Mouse (Mus musculus) layer of hippocampus, adult 18-20 months (tissue): ENCODE measurements around the gene Vmn2r83. TPM values are rescaled to one million over a fixed set of nuclear protein-coding genes. Genes with fewer than 3 reads are reported as not detected.
"Not testable (repeated sequence)": the region's sequence is repeated elsewhere in the genome, so short reads cannot be mapped to it uniquely, and the experiment has no call there.

ENCODE experiments used
- DNase-seq, 2 experiments: peaks; one replicate each; pipeline ENCODE4 v3.0.0; 2022; ENCODE audit warnings: low spot score in 2 of 2
- long read RNA-seq: library from polyadenylated mRNA; stranded (forward); transcript quantifications from one replicate; pipeline ENCODE4 v2.0.0, GENCODE M21; 2021
- total RNA-seq, 2 experiments: library from RNA; stranded (reverse); gene quantifications; 2 replicates each; pipeline ENCODE4 v1.2.3; 2021

Vmn2r83 gene
- not detected for total RNA-seq
- long read RNA-seq: 0 reads

DNA sequence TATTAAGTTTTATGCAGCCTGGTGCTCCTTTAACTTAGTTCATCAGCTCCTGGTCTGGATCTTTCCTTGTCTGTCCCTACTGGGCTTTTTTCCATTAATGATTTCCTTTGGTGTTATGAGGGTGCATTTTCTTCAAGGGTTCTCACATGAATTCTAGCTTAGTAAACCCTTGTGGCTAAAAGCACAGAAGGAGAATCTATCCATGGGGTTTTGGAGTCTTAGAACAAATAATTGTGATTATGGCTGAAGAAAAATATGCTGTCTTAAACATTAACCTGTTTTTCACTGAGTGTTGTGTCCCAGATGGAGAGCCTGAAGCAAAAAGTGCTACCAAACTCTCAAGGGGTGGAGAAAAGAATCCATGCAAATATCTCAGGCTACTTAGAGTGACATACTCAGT lies at the start of gene Vmn2r83:
TSS of gene Vmn2r83 (plus strand) at position 301 of the 400 bp plus-strand sequence.
- DNase-seq: no peak

GRCm38 (mm10) chr10:79435141-79435820 lies 33.2 kb upstream of the Vmn2r83 start:
- DNase-seq: not testable (repeated sequence)

DNA sequence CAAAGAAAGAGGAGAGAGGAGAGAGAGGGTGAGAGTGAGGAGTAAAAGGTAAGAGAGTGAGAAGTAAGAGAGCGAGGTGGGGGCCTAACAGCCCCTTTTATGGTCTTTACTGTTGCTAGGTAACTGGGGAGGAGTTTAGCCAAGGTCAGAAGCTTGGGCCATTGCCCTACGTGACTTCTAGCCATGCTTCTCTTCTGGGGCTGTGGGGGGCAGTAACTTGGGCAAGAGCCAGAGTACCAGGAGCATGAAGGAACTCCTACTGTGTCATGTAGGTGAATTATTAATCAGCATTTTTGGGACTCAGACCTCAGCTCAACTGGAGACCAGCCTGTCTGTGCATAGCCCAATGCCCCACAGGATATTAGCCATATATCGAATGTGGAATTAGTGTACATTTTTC lies 27.4 kb downstream of the Vmn2r83 start:
- DNase-seq: no peak

GRCm38 (mm10) chr10:79496701-79497288 lies 28.3 kb downstream of the Vmn2r83 start:
- DNase-seq: no peak

- peak in 1 of 2 experiments; percentile 5 for DNase-seq
Measured at GRCm38 (mm10) chr10:79502830-79503644, 34.5 kb downstream of the Vmn2r83 start.

DNA sequence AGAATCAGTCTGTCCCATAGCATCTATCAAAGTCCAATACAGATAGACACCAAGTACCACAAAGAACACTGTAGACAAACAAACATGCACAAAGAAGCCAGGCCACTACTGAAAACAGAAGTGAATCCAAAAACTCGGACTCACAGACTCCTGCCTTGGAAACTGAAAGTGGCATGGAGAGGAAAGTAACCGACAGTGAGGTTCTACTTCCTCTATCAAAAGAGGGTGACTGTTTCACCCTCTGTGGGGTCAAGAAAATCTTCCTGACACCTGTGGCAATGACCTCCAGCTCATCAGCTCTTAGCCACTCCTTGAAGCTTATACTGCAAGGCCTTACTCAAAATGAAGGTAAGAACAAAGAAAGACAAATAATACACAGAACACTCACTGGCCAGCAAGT lies 38.2 kb downstream of the Vmn2r83 start:
- DNase-seq: no peak

GRCm38 (mm10) chr10:79524433-79524832 lies 55.9 kb downstream of the Vmn2r83 start:
- DNase-seq: no peak

DNA sequence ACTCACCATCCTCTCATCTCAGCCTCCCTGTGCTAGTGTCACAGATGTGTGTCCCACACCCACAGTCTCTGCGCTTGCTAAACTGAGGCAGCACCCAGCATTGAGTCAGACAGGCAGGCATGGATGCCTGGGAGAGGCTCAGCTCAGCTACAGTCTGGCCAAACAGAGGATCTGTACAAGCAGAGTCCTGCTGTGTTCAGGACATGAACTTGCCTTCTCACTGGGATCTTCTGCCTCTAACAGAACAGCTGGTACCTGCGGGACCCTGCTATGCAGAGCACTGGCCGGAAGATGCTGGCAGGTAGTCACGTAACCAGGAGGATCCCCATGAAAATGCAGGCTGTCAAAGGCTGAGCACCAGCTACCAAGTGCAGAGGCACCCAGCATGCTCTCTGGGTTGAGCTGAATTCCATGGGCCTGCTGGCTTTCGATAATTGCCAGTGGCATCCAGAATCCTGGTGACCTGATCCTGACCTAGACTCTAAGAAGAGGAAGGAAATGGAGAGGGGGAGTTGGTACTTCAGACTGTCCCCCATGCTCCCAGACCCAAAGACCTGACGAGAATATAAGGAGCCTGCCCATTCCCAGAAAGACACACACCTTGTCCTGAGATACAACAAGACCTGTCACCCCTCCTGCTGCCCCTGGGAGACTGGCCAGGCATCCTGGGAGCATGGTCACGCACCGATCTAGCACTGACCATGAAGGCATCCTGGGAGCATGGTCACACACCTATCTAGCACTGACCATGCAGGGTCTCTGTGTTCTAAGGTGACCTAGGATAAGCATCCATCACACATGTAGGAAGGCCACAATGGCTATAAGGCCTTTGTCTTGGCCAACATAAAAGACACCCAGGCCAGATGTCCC lies 57.2 kb downstream of the Vmn2r83 start:
- no peak for DNase-seq

- DNase-seq: no peak
Measured at GRCm38 (mm10) chr10:79526661-79527452, 58.3 kb downstream of the Vmn2r83 start.

GRCm38 (mm10) chr10:79527453-79527845 lies 58.9 kb downstream of the Vmn2r83 start:
- no peak for DNase-seq

DNA sequence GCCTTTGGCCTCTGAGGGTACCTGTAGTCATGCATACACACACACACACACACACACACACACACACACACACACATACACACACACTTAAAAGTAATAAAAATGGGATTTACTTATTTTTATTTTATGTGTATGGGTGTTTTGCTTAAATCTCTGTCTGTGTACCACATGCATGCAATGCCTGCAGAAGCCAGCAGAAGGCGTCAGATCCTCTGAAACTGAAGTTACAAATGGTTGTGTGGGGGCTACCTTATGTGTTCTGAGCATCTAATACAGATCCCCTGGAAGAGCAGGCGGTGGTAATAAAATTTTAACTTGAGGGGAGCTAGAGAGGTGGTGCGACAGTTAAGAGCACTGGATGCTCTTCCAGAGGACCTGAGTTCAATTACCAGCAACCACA lies 59.5 kb downstream of the Vmn2r83 start:
- DNase-seq: no peak

GRCm38 (mm10) chr10:79530241-79530640 lies 61.7 kb downstream of the Vmn2r83 start:
- no peak for DNase-seq

GRCm38 (mm10) chr10:79530721-79531120 lies 62.2 kb downstream of the Vmn2r83 start:
- no peak for DNase-seq

- no peak for DNase-seq
Measured at GRCm38 (mm10) chr10:79531593-79531992, 63.1 kb downstream of the Vmn2r83 start.

- DNase-seq: peak in 1 of 2 experiments; percentile 1
Measured at GRCm38 (mm10) chr10:79532678-79533077, 64.1 kb downstream of the Vmn2r83 start.

- DNase-seq: peak in 1 of 2 experiments; percentile 35
Measured at GRCm38 (mm10) chr10:79533126-79533911, 64.8 kb downstream of the Vmn2r83 start, which contains the start of gene Plpp2. Gene Plpp2 (minus strand): TSS chr10:79533796.

- no peak for DNase-seq
Measured at GRCm38 (mm10) chr10:79534426-79534825, 65.9 kb downstream of the Vmn2r83 start.

- no peak for DNase-seq
Measured at GRCm38 (mm10) chr10:79535431-79535830, 66.9 kb downstream of the Vmn2r83 start.

- no peak for DNase-seq
Measured at GRCm38 (mm10) chr10:79536461-79537080, 68.0 kb downstream of the Vmn2r83 start.
